Mouse (Mus musculus): ENCODE data around the gene Als2.

Gene Als2

GRCm38 (mm10) chr1:59236856-59237441 lies at the start of gene Als2:
Gene Als2 (minus strand): TSS chr1:59237231.
- peak; percentile 98 to 99 for DNase-seq

- no peak for DNase-seq
Measured at GRCm38 (mm10) chr1:59286316-59286850, 49.4 kb upstream of the Als2 start.

GRCm38 (mm10) chr1:59285880-59286279 lies 48.8 kb upstream of the Als2 start:
- DNase-seq, result no peak

GRCm38 (mm10) chr1:59272189-59272588 lies 35.2 kb upstream of the Als2 start:
- no peak for DNase-seq

GRCm38 (mm10) chr1:59269951-59270689 lies 33.1 kb upstream of the Als2 start:
- peak in 1 of 2 experiments; percentile 20 for DNase-seq

- no peak for DNase-seq
Measured at GRCm38 (mm10) chr1:59269466-59269865, 32.4 kb upstream of the Als2 start.

GRCm38 (mm10) chr1:59268931-59269330 lies 31.9 kb upstream of the Als2 start:
- DNase-seq, result no peak

- no peak for DNase-seq
Measured at GRCm38 (mm10) chr1:59257736-59258135, 20.7 kb upstream of the Als2 start.

GRCm38 (mm10) chr1:59256751-59257231 lies 19.8 kb upstream of the Als2 start, which contains the start of gene Cdk15:
Gene Cdk15 (plus strand): TSS chr1:59256906.
- peak in 1 of 2 experiments; percentile 23 for DNase-seq

GRCm38 (mm10) chr1:59253301-59253909 lies 16.4 kb upstream of the Als2 start:
- no peak for DNase-seq

GRCm38 (mm10) chr1:59252762-59253161 lies 15.7 kb upstream of the Als2 start:
- DNase-seq, result peak; percentile 24 to 33

- DNase-seq, result peak; percentile 44 to 65
Measured at GRCm38 (mm10) chr1:59247602-59248001, 10.6 kb upstream of the Als2 start.

- no peak for DNase-seq
Measured at GRCm38 (mm10) chr1:59243770-59244169, 6.7 kb upstream of the Als2 start.

- peak; percentile 56 to 78 for DNase-seq
Measured at GRCm38 (mm10) chr1:59237614-59238211, 682 bp upstream of the Als2 start.

GRCm38 (mm10) chr1:59229187-59229586 lies 7.8 kb downstream of the Als2 start:
- no peak for DNase-seq

- no peak for DNase-seq
Measured at GRCm38 (mm10) chr1:59228552-59228951, 8.5 kb downstream of the Als2 start.

GRCm38 (mm10) chr1:59222101-59222825 lies 14.8 kb downstream of the Als2 start:
- DNase-seq, result no peak

- no peak for DNase-seq
Measured at GRCm38 (mm10) chr1:59221591-59221990, 15.4 kb downstream of the Als2 start.

- DNase-seq, result no peak
Measured at GRCm38 (mm10) chr1:59220371-59220770, 16.7 kb downstream of the Als2 start.

GRCm38 (mm10) chr1:59215446-59215845 lies 21.6 kb downstream of the Als2 start:
- DNase-seq, result no peak

- no peak for DNase-seq
Measured at GRCm38 (mm10) chr1:59212951-59213350, 24.1 kb downstream of the Als2 start.

- no peak for DNase-seq
Measured at GRCm38 (mm10) chr1:59212076-59212779, 24.8 kb downstream of the Als2 start.
